Mouse (Mus musculus) forebrain, embryonic 14.5 days (tissue): ENCODE data around the gene Ugt1a6b. TPM values are rescaled to one million over a fixed set of nuclear protein-coding genes. Genes with fewer than 3 reads are reported as not detected.

Source experiments
- ATAC-seq: fragments of 200-750 bp; cut with Nextera tagmentation; 2 replicates; pipeline ENCODE4 v1.8.0; 2017; ENCODE audit warnings: mild to moderate bottlenecking, moderate library complexity
- DNase-seq: peaks from one replicate; pipeline ENCODE4 v3.0.0-alpha.2; 2015; ENCODE audit warnings: low spot score
- H3K27ac ChIP-seq: fragments of 300-500 bp; sonication (generic); 2 replicates; pipeline ENCODE4 v1.5.1; 2014; ENCODE audit warnings: low read depth, mild to moderate bottlenecking, control low read depth, low read length, moderate library complexity
- H3K27me3 ChIP-seq: fragments of 300-500 bp; sonication (generic); replicated peaks from 2 replicates; pipeline ENCODE4 v1.6.1; 2014; ENCODE audit warnings: low read length, control low read depth, mixed read lengths; ENCODE audit not compliant: control insufficient read depth, insufficient read depth
- H3K36me3 ChIP-seq: fragments of 300-500 bp; sonication (generic); 2 replicates; pipeline ENCODE4 v1.6.1; 2014; ENCODE audit warnings: low read length, control low read depth; ENCODE audit not compliant: control insufficient read depth, insufficient read depth
- H3K4me1 ChIP-seq: fragments of 300-500 bp; sonication (generic); 2 replicates; pipeline ENCODE4 v1.6.1; 2014; ENCODE audit warnings: antibody characterized with exemption, low read length, control low read depth; ENCODE audit not compliant: control insufficient read depth, insufficient read depth
- H3K4me2 ChIP-seq: fragments of 300-500 bp; sonication (generic); 2 replicates; pipeline ENCODE4 v1.6.1; 2014; ENCODE audit warnings: mild to moderate bottlenecking, control low read depth, low read length
- H3K4me3 ChIP-seq: fragments of 300-500 bp; sonication (generic); 2 replicates; pipeline ENCODE4 v1.5.1; 2014; ENCODE audit warnings: low read depth, low read length, control low read depth
- H3K9ac ChIP-seq: fragments of 300-500 bp; sonication (generic); 2 replicates; pipeline ENCODE4 v1.6.1; 2014; ENCODE audit warnings: mild to moderate bottlenecking, low read length, control low read depth, moderate library complexity
- H3K9me3 ChIP-seq: fragments of 300-500 bp; sonication (generic); replicated peaks from 2 replicates; pipeline ENCODE4 v1.6.1; 2016; ENCODE audit warnings: low read length, control low read depth, mixed read lengths; ENCODE audit not compliant: control insufficient read depth
- WGBS: fragments of 180-500 bp; shearing (Covaris S2); extraction: QIAGEN DNeasy Blood & Tissue Kit; methylation state at CpG from one replicate; pipeline ENCODE4 v1.1.7; 2014; 5-methylcytosine and 5-hydroxymethylcytosine counted together
- polyA plus RNA-seq: library from polyadenylated mRNA; unstranded; fragments of >200 nt; fragmentation: Nextera tagmentation; extraction: Ambion mirVana; gene quantifications from 2 replicates; pipeline ENCODE4 v1.2.1, GENCODE M21; 2014

The Ugt1a6b gene
- polyA plus RNA-seq, 1 experiment from 2014 or later: 2.0 TPM

DNA sequence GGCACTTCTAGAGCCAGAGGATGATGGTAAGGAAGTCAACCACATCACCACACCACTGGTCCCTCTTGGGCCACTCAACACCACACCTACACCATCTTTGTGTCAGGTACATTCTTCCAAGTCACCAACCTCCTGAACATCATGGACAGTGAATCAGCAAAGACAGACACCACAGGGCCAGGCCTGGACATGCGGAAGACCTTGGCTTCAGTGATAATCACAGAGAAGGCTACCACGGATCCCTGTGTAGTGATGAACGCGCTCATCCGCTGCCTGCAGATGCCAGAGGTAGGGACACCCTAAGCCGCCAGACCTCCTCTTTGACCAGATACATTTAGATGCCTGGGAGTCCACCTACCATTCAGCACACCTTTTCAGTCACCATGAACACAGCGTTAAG lies 125.1 kb downstream of the Ugt1a6b start:
- Histone ChIP-seq H3K9ac (no peak overlapping the region), H3K27ac (no peak overlapping the region), H3K9me3 (peaks cover 79% of the 10 kb centered on the region), H3K4me3 (no peak overlapping the region), H3K4me2 (no peak overlapping the region), H3K4me1 (no peaks in the 10 kb centered on the region), H3K36me3 (no peaks in the 10 kb centered on the region), H3K27me3 (no peaks in the 10 kb centered on the region)
- no peak for DNase-seq
- 69% methylated on average over 7 of the region's 7 CpGs for WGBS
- no peak for ATAC-seq

DNA sequence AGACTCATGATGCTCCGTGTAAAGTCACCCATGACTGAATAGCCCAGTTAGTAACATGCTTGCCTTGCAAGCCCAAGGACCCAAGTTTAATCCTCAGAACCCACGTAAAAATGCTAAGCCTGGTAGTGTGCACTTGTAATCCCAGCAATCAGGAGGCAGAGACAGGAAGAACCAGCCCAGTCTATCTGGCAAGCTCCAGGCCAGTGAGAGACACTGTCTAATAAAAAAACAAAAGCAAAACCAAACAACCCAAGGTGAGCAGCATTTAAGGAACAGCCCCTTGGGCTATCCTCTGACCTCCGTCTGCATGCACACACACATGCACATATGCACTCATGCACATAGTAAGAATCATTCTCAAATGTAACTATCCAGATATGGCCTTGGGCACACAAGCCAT lies 126.5 kb downstream of the Ugt1a6b start:
- 82% methylated on average over 3 of the region's 3 CpGs for WGBS

DNA sequence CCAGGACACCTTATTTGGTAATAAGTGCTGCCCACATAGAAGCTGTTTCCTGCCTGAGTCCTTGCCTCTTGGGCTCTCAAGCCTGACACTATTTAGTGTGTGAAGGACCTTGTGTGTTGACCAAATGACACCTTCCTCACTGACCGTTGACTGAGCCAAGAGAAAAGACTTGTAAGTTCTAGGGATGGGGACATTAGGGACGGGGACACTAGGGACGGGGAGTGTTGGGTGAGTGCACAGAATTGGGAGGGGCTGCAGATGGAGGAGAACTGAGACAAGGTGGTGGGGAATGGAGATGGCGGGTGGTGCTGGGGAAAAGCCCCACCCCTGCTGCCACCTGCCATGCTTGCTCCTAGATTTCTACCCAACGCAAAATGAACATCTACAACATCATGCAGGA lies 126.9 kb downstream of the Ugt1a6b start:
- no peak for DNase-seq
- Histone ChIP-seq H3K27ac (no peak overlapping the region), H3K4me2 (no peak overlapping the region), H3K9ac (no peak overlapping the region), H3K36me3 (no peaks in the 10 kb centered on the region), H3K9me3 (peaks cover 97% of the 10 kb centered on the region), H3K4me1 (no peaks in the 10 kb centered on the region), H3K27me3 (no peaks in the 10 kb centered on the region), H3K4me3 (no peak overlapping the region)
- WGBS: 86% methylated on average over 5 of the region's 5 CpGs
- no peak for ATAC-seq

More for the DNA sequence above, 126.5 kb downstream of the Ugt1a6b start:
- Histone ChIP-seq H3K36me3 (no peaks in the 10 kb centered on the region), H3K9me3 (peaks cover 93% of the 10 kb centered on the region), H3K9ac (no peak overlapping the region), H3K27me3 (no peaks in the 10 kb centered on the region), H3K4me2 (no peak overlapping the region), H3K27ac (no peak overlapping the region), H3K4me1 (no peaks in the 10 kb centered on the region), H3K4me3 (no peak overlapping the region)
- ATAC-seq (no peak), DNase-seq (no peak)

DNA sequence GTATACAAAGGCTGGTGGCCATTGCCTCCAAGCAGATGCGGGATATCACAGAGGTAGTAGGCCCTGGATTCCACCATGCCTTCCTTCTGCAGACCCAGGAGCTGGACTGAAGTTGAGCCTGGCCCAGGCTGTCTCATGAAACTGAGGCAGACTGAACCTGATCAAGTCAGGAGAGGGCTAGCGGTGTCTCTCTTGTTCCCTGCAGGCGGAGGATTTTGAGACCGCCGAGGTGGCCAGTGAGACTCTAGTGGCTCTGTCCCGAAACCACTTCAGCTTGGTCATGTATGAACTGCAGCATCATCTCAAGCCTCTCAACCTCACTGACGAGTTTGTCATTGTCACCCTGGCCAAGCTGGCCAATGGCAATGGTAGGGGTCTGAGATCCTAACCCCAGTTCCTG lies 127.4 kb downstream of the Ugt1a6b start:
- Histone ChIP-seq H3K9me3 (peaks cover 100% of the 10 kb centered on the region), H3K27me3 (no peaks in the 10 kb centered on the region), H3K9ac (no peak overlapping the region), H3K4me3 (no peak overlapping the region), H3K27ac (no peak overlapping the region), H3K4me2 (no peak overlapping the region), H3K4me1 (no peaks in the 10 kb centered on the region), H3K36me3 (no peaks in the 10 kb centered on the region)
- no peak for DNase-seq
- 73% methylated on average over 7 of the region's 7 CpGs for WGBS
- ATAC-seq: no peak

DNA sequence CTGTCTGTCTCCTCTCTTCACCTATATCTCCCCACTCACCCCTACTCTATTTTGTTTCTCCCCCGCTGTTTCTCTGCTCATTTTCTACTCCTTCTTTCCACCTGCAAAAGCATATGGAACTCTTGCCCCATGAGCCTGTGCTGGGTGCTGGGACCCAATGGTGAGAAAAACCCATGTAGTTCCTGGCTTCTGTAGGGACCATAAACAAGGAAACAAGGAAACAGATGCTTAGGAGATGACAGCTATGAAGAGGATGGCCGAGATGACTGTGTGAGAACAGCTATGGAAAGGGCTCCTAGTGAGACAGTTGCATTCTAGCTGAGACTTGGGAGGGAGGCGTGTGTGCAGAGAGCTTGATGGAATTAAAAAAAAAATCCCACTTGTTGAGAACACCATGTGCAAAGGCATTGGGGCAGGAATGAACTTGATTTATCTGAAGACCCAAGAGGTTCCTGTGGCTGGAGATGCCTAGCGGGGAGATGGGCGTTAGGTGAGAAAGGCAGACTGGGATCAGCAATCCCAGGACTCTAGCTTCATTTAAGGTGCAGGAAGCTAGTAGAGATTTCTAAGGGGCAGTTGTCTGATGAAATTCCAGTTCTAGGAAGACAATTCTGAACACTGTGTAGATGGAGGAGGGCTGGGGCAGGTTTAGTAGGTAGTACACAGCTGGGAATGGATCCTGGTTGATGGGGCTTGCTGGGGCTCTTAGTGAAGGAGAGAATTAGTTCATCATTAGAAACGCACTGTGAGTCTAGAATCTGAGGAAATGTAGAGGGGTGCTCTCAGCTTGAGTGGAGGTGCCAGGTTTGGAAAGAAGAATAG lies 128.1 kb downstream of the Ugt1a6b start:
- Histone ChIP-seq H3K27me3 (no peaks in the 10 kb centered on the region), H3K9me3 (peaks cover 99% of the 10 kb centered on the region), H3K9ac (no peak overlapping the region), H3K27ac (no peak overlapping the region), H3K4me3 (no peak overlapping the region), H3K4me1 (no peaks in the 10 kb centered on the region), H3K36me3 (no peaks in the 10 kb centered on the region), H3K4me2 (no peak overlapping the region)
- ATAC-seq (no peak), DNase-seq (no peak)
- 75% methylated on average over 6 of the region's 6 CpGs for WGBS

DNA sequence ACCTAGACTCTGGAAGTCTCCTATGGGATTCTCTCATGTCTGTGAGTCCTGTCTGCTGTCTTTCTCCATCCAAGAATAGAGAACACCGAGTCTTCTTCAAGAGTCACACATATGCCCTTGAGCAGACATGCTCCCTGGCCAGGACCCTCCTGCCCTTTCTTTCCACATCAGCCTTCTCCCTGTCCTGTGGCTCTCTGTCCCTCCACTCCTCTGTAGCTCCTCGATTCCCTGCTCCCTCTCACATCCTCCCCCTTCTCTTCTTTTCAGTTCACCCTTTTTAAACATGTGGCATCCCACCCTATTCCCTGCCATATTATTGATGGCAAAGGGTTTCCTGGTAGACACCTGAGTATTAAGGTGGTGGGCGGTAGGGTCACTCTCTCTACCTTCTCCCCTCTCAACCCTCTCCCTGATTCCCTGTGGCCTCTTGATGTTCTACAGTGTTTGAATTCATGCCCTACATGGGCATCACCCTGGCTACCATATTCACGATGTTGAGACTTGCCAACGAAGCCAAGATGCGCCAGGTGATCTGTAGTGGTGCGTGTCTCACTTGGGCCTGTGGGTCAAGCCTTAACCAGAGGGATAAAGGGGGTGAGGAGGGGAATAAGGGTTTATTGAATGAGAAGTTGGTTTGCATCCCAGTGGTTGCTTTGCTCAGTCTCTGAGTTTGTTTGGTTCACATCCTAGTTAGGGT lies 128.9 kb downstream of the Ugt1a6b start:
- Histone ChIP-seq H3K9ac (no peak overlapping the region), H3K4me1 (no peaks in the 10 kb centered on the region), H3K4me3 (no peak overlapping the region), H3K27me3 (no peaks in the 10 kb centered on the region), H3K27ac (no peak overlapping the region), H3K9me3 (peaks cover 95% of the 10 kb centered on the region), H3K36me3 (no peaks in the 10 kb centered on the region), H3K4me2 (no peak overlapping the region)
- 67% methylated on average over 7 of the region's 7 CpGs for WGBS
- no peak for ATAC-seq
- DNase-seq: no peak

DNA sequence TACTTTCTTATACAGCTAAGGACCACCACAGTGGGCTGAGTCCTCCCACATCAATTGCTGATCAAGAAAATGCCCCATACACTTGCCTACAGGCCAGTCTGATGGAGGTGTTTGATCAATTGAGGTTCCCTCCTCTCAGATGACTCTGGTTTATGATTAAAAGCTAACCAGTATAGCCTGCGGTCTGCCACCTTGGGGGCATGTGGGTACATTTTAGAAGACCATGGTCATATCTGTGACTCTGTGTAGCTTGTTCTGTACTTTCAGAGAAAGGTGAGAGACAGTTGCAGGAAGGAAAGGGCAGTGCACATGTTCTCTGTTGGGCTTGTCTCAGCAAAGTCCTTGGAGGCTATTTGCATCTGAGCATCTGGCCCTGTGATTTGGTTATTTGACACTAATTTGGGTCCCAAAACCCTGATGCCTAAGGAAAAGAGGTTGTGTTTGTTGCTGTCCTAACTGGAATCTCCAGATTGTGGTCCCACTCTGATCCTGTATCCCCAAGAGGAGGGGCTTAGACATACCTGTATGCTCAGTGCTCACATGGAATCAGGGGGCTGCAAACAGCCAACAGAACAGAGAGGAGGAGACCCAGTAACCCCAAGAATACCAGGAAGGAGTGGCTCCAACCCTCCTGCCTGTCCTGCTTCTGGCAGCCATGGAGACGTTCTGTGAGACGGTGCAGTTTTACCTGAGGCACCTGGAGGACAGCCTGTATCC lies 129.8 kb downstream of the Ugt1a6b start:
- H3K36me3 ChIP-seq: no peaks in the 10 kb centered on the region
- ATAC-seq (no peak), DNase-seq (no peak)
- no peak overlapping the region for H3K27ac ChIP-seq
- WGBS: 54% methylated on average over 3 of the region's 3 CpGs
- no peaks in the 10 kb centered on the region for H3K4me1 ChIP-seq
- no peaks in the 10 kb centered on the region for H3K27me3 ChIP-seq
- H3K9me3 ChIP-seq: peaks cover 95% of the 10 kb centered on the region
- H3K9ac ChIP-seq: no peak overlapping the region
- H3K4me3 ChIP-seq: no peak overlapping the region
- no peak overlapping the region for H3K4me2 ChIP-seq

DNA sequence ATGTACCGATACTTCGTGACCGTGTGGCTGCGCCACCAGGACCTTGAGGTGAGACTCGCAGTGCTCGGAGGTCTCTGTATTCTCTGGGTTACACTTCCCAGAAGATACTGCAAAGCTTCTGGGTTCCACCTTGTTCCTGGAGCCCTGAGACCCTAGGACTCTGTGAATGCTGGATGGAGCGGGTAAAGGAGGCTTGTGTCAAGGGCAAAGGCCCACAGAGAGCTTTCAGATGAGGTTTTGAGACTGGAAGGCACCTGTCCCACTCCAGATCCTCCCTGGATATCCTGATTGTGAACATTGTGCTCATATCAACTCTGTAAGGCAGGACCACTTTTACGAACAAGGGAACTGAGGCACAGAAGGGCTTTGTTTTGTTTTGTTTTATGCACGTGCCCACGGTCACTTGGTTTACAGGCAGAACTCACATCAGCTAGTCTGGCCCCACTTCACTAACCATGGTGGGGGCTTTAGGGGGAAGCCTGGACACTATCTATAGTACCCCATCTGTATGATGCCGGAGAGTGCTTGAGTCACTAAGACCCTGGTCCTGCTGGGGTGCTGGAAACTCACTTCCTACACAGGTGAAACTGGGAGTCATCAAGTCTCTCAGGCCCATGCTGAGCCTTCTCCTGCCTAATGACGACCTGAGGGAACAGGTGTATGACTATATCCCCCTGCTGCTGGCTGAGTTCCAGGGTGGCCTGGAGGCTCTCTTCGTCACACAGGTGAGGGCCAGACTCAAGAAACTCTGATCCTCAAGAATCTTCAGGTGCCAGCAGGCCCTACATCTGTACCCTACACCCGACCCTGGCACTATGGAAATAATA lies 130.6 kb downstream of the Ugt1a6b start:
- H3K9ac ChIP-seq: no peak overlapping the region
- H3K27ac ChIP-seq: no peak overlapping the region
- peaks cover 95% of the 10 kb centered on the region for H3K9me3 ChIP-seq
- no peaks in the 10 kb centered on the region for H3K27me3 ChIP-seq
- 68% methylated on average over 14 of the region's 14 CpGs for WGBS
- no peaks in the 10 kb centered on the region for H3K36me3 ChIP-seq
- DNase-seq (no peak), ATAC-seq (no peak)
- no peak overlapping the region for H3K4me3 ChIP-seq
- H3K4me1 ChIP-seq: no peaks in the 10 kb centered on the region
- H3K4me2 ChIP-seq: no peak overlapping the region
